27 mouse cellular contexts compared by ENCODE assay signal in genomic region chr3:117614856-117615255, GRCm38 (mm10). TPM values are rescaled to one million over a fixed set of nuclear protein-coding genes. Genes with fewer than 3 reads are reported as not detected.
"Had no signal": no experiment of that assay in that cellular context is flagged by ENCODE, and none has a peak within 500 bp of the region (broad histone marks: within the 10 kb centered on the region; RNA-seq: fewer than 3 reads in every experiment).

No protein-coding gene starts in this region.

- H3K9me3 ChIP-seq: limb, embryonic 12.5 days; liver, embryonic 12.5 days; liver, embryonic 15.5 days; lung, embryonic 15.5 days; megakaryocyte, embryonic 14.5 days; midbrain, embryonic 10.5 days; midbrain, embryonic 15.5 days; neural tube, embryonic 12.5 days; neural tube, embryonic 15.5 days had no signal

- ATAC-seq: liver, embryonic 12.5 days; midbrain, embryonic 15.5 days had no signal

- H3K27ac ChIP-seq: left cerebral cortex, adult 2 months; limb, embryonic 12.5 days; liver, embryonic 12.5 days; liver, embryonic 15.5 days; lung, embryonic 15.5 days; midbrain, embryonic 10.5 days; midbrain, embryonic 15.5 days; neural tube, embryonic 12.5 days; neural tube, embryonic 15.5 days; stomach, postnatal 0 days had no signal

- DNase-seq: kidney, adult 18-20 months; kidney, adult 9 months; kidney, postnatal 14 days; kidney, postnatal 4 days; layer of hippocampus, adult 9-11 months; layer of hippocampus, postnatal 36 days; liver; lung, adult 18-20 months; lung, postnatal 10 days; lung, postnatal 36 days; right cerebral cortex, adult 18-20 months; right cerebral cortex, postnatal 14 days; right cerebral cortex, postnatal 4 days; thymus, adult 2 months; thymus, postnatal 14 days; thymus, postnatal 4 days had no signal

- H3K27me3 ChIP-seq: limb, embryonic 12.5 days; liver, embryonic 12.5 days; liver, embryonic 15.5 days; lung, embryonic 15.5 days; megakaryocyte, embryonic 14.5 days; midbrain, embryonic 15.5 days; neural tube, embryonic 12.5 days; neural tube, embryonic 15.5 days had no signal

- H3K36me3 ChIP-seq: limb, embryonic 12.5 days; liver, embryonic 12.5 days; liver, embryonic 15.5 days; lung, embryonic 15.5 days; midbrain, embryonic 10.5 days; midbrain, embryonic 15.5 days; neural tube, embryonic 12.5 days; neural tube, embryonic 15.5 days had no signal

- H3K4me2 ChIP-seq: limb, embryonic 12.5 days; liver, embryonic 12.5 days; liver, embryonic 15.5 days; lung, embryonic 15.5 days; midbrain, embryonic 15.5 days; neural tube, embryonic 12.5 days; neural tube, embryonic 15.5 days had no signal

- H3K9ac ChIP-seq: limb, embryonic 12.5 days; liver, embryonic 12.5 days; liver, embryonic 15.5 days; lung, embryonic 15.5 days; midbrain, embryonic 15.5 days; neural tube, embryonic 12.5 days; neural tube, embryonic 15.5 days had no signal

- H3K4me3 ChIP-seq: left cerebral cortex, adult 2 months; limb, embryonic 12.5 days; liver, embryonic 12.5 days; liver, embryonic 15.5 days; lung, embryonic 15.5 days; megakaryocyte, embryonic 14.5 days; midbrain, embryonic 10.5 days; midbrain, embryonic 15.5 days; neural tube, embryonic 12.5 days; neural tube, embryonic 15.5 days had no signal

- H3K4me1 ChIP-seq: limb, embryonic 12.5 days; liver, embryonic 12.5 days; liver, embryonic 15.5 days; megakaryocyte, embryonic 14.5 days; midbrain, embryonic 10.5 days; neural tube, embryonic 12.5 days; neural tube, embryonic 15.5 days had no signal

RNA-seq across cellular contexts. Expression of gene Plppr5, which starts 40.2 kb away (rescaled TPM):
- polyA plus RNA-seq: midbrain, embryonic 10.5 days had no signal
